9 mouse cellular contexts compared by ENCODE assay signal in the genomic region with DNA sequence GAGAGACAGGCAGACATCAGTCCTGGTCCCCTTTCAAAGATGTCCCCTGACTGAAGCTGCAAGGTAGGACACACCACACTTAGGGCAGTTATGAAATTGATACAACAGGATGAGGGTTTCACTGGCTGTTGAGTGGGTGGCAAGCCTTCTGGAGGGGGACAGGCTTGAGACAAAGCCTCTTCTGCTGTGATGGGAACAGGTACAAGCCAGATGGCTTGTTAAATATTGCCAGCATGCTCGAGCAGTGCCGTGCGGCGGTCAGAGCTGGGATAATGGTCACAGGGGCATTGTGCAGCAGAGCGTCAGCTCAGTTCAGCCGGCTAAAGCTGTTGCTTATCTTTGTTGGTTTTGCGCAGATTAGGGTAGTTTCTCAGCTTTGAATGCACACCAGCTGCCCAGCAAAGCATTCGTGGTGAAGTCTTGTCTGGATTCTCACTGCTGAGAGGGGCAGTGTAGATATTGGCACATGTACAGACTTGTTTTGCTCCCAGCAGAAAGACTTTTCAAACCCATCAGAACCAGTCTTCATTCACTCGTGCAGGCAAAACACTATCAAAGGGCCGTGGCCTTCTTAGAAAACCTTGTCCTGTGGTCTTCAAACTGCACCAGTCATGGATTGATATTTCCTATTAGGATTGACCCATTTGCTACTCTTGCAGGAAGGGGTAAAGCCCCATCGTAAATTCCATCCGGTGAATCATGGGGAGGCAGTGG.
A peak's percentile ranks its signal among the peaks of the same experiment; 100 is the strongest.
DNase-seq lines count a peak whose midpoint lies in the region; ATAC-seq lines count a peak whose summit lies in the region.
"Had no signal": no experiment of that assay in that cellular context is flagged by ENCODE, and none has a peak within 500 bp of the region (broad histone marks: within the 10 kb centered on the region; RNA-seq: fewer than 3 reads in every experiment).

No protein-coding gene starts in this region.

- no peaks in the 10 kb centered on the region for H3K9me3 ChIP-seq in intestine, embryonic 14.5 days (ENCODE audit: control insufficient read depth, low read length)

- no peak overlapping the region for H3K27ac ChIP-seq in intestine, embryonic 14.5 days (ENCODE audit: low read depth)
- H3K27ac ChIP-seq: macrophage had no signal

- no peak overlapping the region for H3K9ac ChIP-seq in intestine, embryonic 14.5 days (ENCODE audit: low read length)

- no peaks in the 10 kb centered on the region for H3K36me3 ChIP-seq in intestine, embryonic 14.5 days (ENCODE audit: control insufficient read depth, insufficient read depth, low read length)

- peak; percentile 8 for DNase-seq in lung, postnatal 36 days
- DNase-seq in lung, postnatal 4 days, result no peak
- peak; percentile 58 for DNase-seq in intestine, embryonic 14.5 days (ENCODE audit: low spot score)
- peak; percentile 6 to 26 for DNase-seq in layer of hippocampus, postnatal 14 days (ENCODE audit: low spot score in 2 of 2)
- DNase-seq in yolk sac, embryonic 10.5 days (ENCODE audit: low spot score), result peak; percentile 81
- no peak for DNase-seq in urinary bladder, postnatal 14 days (ENCODE audit: low spot score)
- no peak for DNase-seq in testis, postnatal 10 days (ENCODE audit: low spot score)
- no peak for DNase-seq in c-Kit-positive CD71-positive TER-119-positive erythroid progenitor cells, embryonic 14.5 days (ENCODE audit: low spot score)

- no peaks in the 10 kb centered on the region for H3K4me1 ChIP-seq in intestine, embryonic 14.5 days (replicated peaks; ENCODE audit: control insufficient read depth, insufficient read depth, low read length)

- ATAC-seq in intestine, embryonic 14.5 days (replicated peaks; ENCODE audit: low FRiP score, low TSS enrichment, low read depth), result peak; percentile 63; the same call in 1 of the 2 replicates

- no peaks in the 10 kb centered on the region for H3K27me3 ChIP-seq in intestine, embryonic 14.5 days (replicated peaks; ENCODE audit: control insufficient read depth, insufficient read depth, low read length)

- H3K4me2 ChIP-seq in intestine, embryonic 14.5 days (ENCODE audit: low read length), result no peak overlapping the region

- WGBS in intestine, embryonic 14.5 days, result 40% methylated on average over 12 of the region's 12 CpGs

- H3K4me3 ChIP-seq in intestine, embryonic 14.5 days (ENCODE audit: low read depth, low read length), result no peak overlapping the region

Comparison
In these comparisons a context has a peak if more than half of its experiments do, and no peak if none do; other contexts are left out.
1. DNase-seq: peak in lung, postnatal 36 days (single experiment), intestine, embryonic 14.5 days (single experiment), layer of hippocampus, postnatal 14 days (2 of 2) and yolk sac, embryonic 10.5 days (single experiment); none in lung, postnatal 4 days (0 of 2), urinary bladder, postnatal 14 days (single experiment), testis, postnatal 10 days (single experiment) and c-Kit-positive CD71-positive TER-119-positive erythroid progenitor cells, embryonic 14.5 days (single experiment).